Mouse (Mus musculus) heart, postnatal 0 days (tissue): ENCODE results near the gene Dand5.

Experiments used
- CTCF ChIP-seq: IDR thresholded peaks from 2 replicates; pipeline ENCODE4 v1.5.1; 2016; ENCODE audit warnings: antibody characterized with exemption, control low read depth, low read depth
- EP300 ChIP-seq: IDR thresholded peaks from 2 replicates; pipeline ENCODE4 v1.6.1; 2016; ENCODE audit warnings: antibody characterized with exemption, low read depth

GRCm38 (mm10) chr8:84831490-84831889 is 8.9 kb upstream of the Dand5 start, which contains the start of gene Gadd45gip1:
- TF ChIP-seq EP300 (no peak), CTCF (peak; percentile 19; the same call in 1 of the 2 replicates)
